9 mouse cellular contexts compared by ENCODE assay signal in the genomic region with DNA sequence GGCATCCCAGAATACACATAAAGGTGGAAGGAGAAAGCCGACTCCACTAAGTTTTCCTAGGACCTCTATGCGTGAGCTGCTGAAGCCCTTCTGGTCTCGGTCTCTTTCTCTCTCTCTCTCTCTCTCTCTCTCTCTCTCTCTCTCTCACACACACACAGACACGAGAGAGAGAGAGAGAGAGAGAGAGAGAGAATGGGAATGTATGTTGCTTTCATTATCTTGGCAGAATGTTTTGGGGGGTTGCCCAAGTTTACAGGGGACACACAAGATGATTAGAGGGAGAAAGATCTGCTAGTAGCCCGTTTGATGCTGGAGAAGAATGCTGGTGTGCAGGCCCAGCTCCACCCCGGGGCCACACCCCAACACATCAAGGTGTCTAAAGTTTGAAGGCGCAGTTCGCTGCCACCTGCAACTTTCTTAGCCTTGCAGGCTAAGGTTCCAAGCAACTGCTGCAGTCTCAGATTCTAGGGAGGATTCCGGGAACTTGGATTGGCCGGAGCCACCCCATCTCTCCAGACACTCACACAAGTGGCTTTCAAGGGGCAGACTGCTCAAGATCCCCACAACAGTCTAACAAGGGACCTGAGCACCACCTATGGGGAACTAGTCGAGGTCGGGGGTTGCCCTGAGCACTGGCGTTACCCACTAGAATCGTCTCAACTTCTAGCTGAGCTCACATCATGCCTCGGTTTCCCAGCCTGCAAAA. TPM values are rescaled to one million over a fixed set of nuclear protein-coding genes. Genes with fewer than 3 reads are reported as not detected.
DNase-seq lines count a peak whose midpoint lies in the region; ATAC-seq and TF ChIP-seq lines count a peak whose summit lies in the region.
"Had no signal": no experiment of that assay in that cellular context is flagged by ENCODE, and none has a peak within 500 bp of the region (broad histone marks: within the 10 kb centered on the region; RNA-seq: fewer than 3 reads in every experiment).

No protein-coding gene starts in this region.

- WGBS in embryonic facial prominence, embryonic 14.5 days: 9% methylated on average over 13 of the region's 15 CpGs
- 14% methylated on average over 15 of the region's 15 CpGs for WGBS in limb, embryonic 11.5 days
- WGBS in small intestine, adult 2 months: 2% methylated on average over 15 of the region's 15 CpGs

- peak overlapping the region; percentile 85 for H3K4me3 ChIP-seq in embryonic facial prominence, embryonic 14.5 days (ENCODE audit: low read depth, low read length)
- peak overlapping the region; percentile 98 for H3K4me3 ChIP-seq in limb, embryonic 11.5 days (ENCODE audit: low read depth, low read length)
- peak overlapping the region; percentile 83 for H3K4me3 ChIP-seq in small intestine, adult 2 months (ENCODE audit: low read depth, low read length)

- H3K9ac ChIP-seq in embryonic facial prominence, embryonic 14.5 days (ENCODE audit: low read depth, low read length): peak overlapping the region; percentile 91
- peak overlapping the region; percentile 95 for H3K9ac ChIP-seq in limb, embryonic 11.5 days (ENCODE audit: low read length)

- ATAC-seq in embryonic facial prominence, embryonic 14.5 days (ENCODE audit: low read depth): peak; percentile 2; the same call in 1 of the 2 replicates
- ATAC-seq in limb, embryonic 11.5 days (ENCODE audit: insufficient number of reproducible peaks, low FRiP score, low TSS enrichment, low read depth): no peak

- H3K9me3 ChIP-seq in embryonic facial prominence, embryonic 14.5 days (ENCODE audit: control insufficient read depth, low read length): no peaks in the 10 kb centered on the region
- H3K9me3 ChIP-seq in limb, embryonic 11.5 days (ENCODE audit: control insufficient read depth, low read length): peaks cover 3% of the 10 kb centered on the region; the same call in 1 of the 2 replicates

- H3K27me3 ChIP-seq in embryonic facial prominence, embryonic 14.5 days (replicated peaks; ENCODE audit: control insufficient read depth, insufficient read depth, low read length): peaks cover 24% of the 10 kb centered on the region
- peaks cover 23% of the 10 kb centered on the region for H3K27me3 ChIP-seq in limb, embryonic 11.5 days (ENCODE audit: control insufficient read depth, insufficient read depth, low read length)
- H3K27me3 ChIP-seq in small intestine, adult 2 months (ENCODE audit: control insufficient read depth, insufficient read depth, low read length): peaks cover 15% of the 10 kb centered on the region

- TF ChIP-seq CTCF in small intestine, adult 2 months (IDR thresholded peaks at IDR 0.05; ENCODE audit: extremely low read depth, insufficient read length, insufficient replicate concordance, low read depth, low read length): no peak

- peak overlapping the region; percentile 94 for H3K27ac ChIP-seq in embryonic facial prominence, embryonic 14.5 days (replicated peaks; ENCODE audit: low read depth, low read length)
- 0 out of 2 replicates have a peak overlapping the region, but pooled peaks have one; percentile 3 for H3K27ac ChIP-seq in limb, embryonic 11.5 days (replicated peaks; ENCODE audit: low read depth, low read length)
- peak overlapping the region; percentile 74 for H3K27ac ChIP-seq in small intestine, adult 2 months (ENCODE audit: insufficient read depth, low read depth, low read length)

- peak overlapping the region; percentile 94 for H3K4me2 ChIP-seq in embryonic facial prominence, embryonic 14.5 days (ENCODE audit: low read depth, low read length)
- H3K4me2 ChIP-seq in limb, embryonic 11.5 days (ENCODE audit: low read depth, severe bottlenecking): peak overlapping the region; percentile 81

- H3K36me3 ChIP-seq in embryonic facial prominence, embryonic 14.5 days (ENCODE audit: control insufficient read depth, insufficient read depth, low read length): 0 out of 2 replicates have a peak, but pooled peaks cover 8% of the 10 kb centered on the region
- H3K36me3 ChIP-seq in limb, embryonic 11.5 days (ENCODE audit: control insufficient read depth, insufficient read depth, low read length): peaks cover 4% of the 10 kb centered on the region; the same call in 1 of the 2 replicates
- H3K36me3 ChIP-seq in small intestine, adult 2 months (ENCODE audit: control insufficient read depth, insufficient read depth, low read length): no peaks in the 10 kb centered on the region

- peaks cover 20% of the 10 kb centered on the region for H3K4me1 ChIP-seq in embryonic facial prominence, embryonic 14.5 days (ENCODE audit: control insufficient read depth, insufficient read depth, low read length)
- peaks cover 29% of the 10 kb centered on the region for H3K4me1 ChIP-seq in limb, embryonic 11.5 days (ENCODE audit: control insufficient read depth, insufficient read depth, low read length)
- peaks cover 14% of the 10 kb centered on the region for H3K4me1 ChIP-seq in small intestine, adult 2 months (ENCODE audit: control insufficient read depth, insufficient read depth, insufficient read length, low read length)

- DNase-seq in cerebellum, adult 9-11 months: peak; percentile 65
- DNase-seq in cerebellum, adult 11 months: no peak
- DNase-seq in 3T3-L1 (ENCODE audit: low read depth, low spot score): peak; percentile 39
- no peak for DNase-seq in embryonic facial prominence, embryonic 14.5 days (ENCODE audit: low spot score)
- peak; percentile 56 for DNase-seq in limb, embryonic 11.5 days (ENCODE audit: low spot score)
- DNase-seq in left cerebral cortex, adult 18-20 months (ENCODE audit: low spot score in 2 of 2): no peak
- no peak for DNase-seq in ovary, postnatal 10 days (ENCODE audit: low spot score)

- TF ChIP-seq POLR2A in small intestine, adult 2 months (IDR thresholded peaks at IDR 0.05; ENCODE audit: low read depth, low read length): no peak

RNA-seq across cellular contexts. Expression of gene Arid3a, which starts 0.9 kb away (rescaled TPM):
- polyA plus RNA-seq in embryonic facial prominence, embryonic 14.5 days (2014; fragmentation: Nextera tagmentation; extraction: Ambion mirVana): 3.1 and 3.5 TPM in 2 replicates
- 11.8 and 12.9 TPM in 2 replicates for polyA plus RNA-seq in limb, embryonic 11.5 days (2014; fragmentation: Nextera tagmentation; extraction: Ambion mirVana)
- polyA plus RNA-seq in small intestine, adult 2 months (2012; rRNA removed): 10.7 and 23.9 TPM in 2 replicates
- 1 to 10 TPM; 5.6 to 7.2 TPM for total RNA-seq in left cerebral cortex, adult 18-20 months (2021)

RNA-seq across cellular contexts. Expression of gene R3hdm4, which starts 4.9 kb away (rescaled TPM):
- 114 and 124 TPM in 2 replicates for polyA plus RNA-seq in embryonic facial prominence, embryonic 14.5 days (2014; fragmentation: Nextera tagmentation; extraction: Ambion mirVana)
- polyA plus RNA-seq in limb, embryonic 11.5 days (2014; fragmentation: Nextera tagmentation; extraction: Ambion mirVana): 133 and 138 TPM in 2 replicates
- 86.4 and 104 TPM in 2 replicates for polyA plus RNA-seq in small intestine, adult 2 months (2012; rRNA removed)
- total RNA-seq in left cerebral cortex, adult 18-20 months (2021): 100 to 1,000 TPM; 307 to 318 TPM

RNA-seq across cellular contexts. Expression of gene Kiss1r, which starts 9.2 kb away (rescaled TPM):
- polyA plus RNA-seq in embryonic facial prominence, embryonic 14.5 days (2014; fragmentation: Nextera tagmentation; extraction: Ambion mirVana): 0.56 and 0.58 TPM in 2 replicates
- polyA plus RNA-seq in limb, embryonic 11.5 days (2014; fragmentation: Nextera tagmentation; extraction: Ambion mirVana): 0.21 and 0.34 TPM in 2 replicates
- 3.0 and 5.9 TPM in 2 replicates for polyA plus RNA-seq in small intestine, adult 2 months (2012; rRNA removed)
- total RNA-seq in left cerebral cortex, adult 18-20 months (2021): 10 to 100 TPM in 1 of 2 experiments, 1 to 10 TPM in 1; 5.3 to 10.3 TPM

RNA-seq across cellular contexts. Expression of gene Gm26602, which starts 15.3 kb away (rescaled TPM):
- 4.1 and 6.7 TPM in 2 replicates for polyA plus RNA-seq in embryonic facial prominence, embryonic 14.5 days (2014; fragmentation: Nextera tagmentation; extraction: Ambion mirVana)
- 6.7 TPM in 1 of 2 replicates, not detected in the other for polyA plus RNA-seq in limb, embryonic 11.5 days (2014; fragmentation: Nextera tagmentation; extraction: Ambion mirVana)
- polyA plus RNA-seq in small intestine, adult 2 months (2012; rRNA removed): not detected in 2 replicates
- not detected for total RNA-seq in left cerebral cortex, adult 18-20 months (2021)
- polyA plus RNA-seq: large intestine, adult 2 months had no signal

RNA-seq across cellular contexts. Expression of gene Med16, which starts 17.2 kb away (rescaled TPM):
- polyA plus RNA-seq in embryonic facial prominence, embryonic 14.5 days (2014; fragmentation: Nextera tagmentation; extraction: Ambion mirVana): 33.7 and 40.2 TPM in 2 replicates
- polyA plus RNA-seq in limb, embryonic 11.5 days (2014; fragmentation: Nextera tagmentation; extraction: Ambion mirVana): 43.1 and 43.8 TPM in 2 replicates
- polyA plus RNA-seq in small intestine, adult 2 months (2012; rRNA removed): 34.8 and 58.1 TPM in 2 replicates
- 10 to 100 TPM; 48.6 to 63.7 TPM for total RNA-seq in left cerebral cortex, adult 18-20 months (2021)

Comparison
In these comparisons a context has a peak if more than half of its experiments do, and no peak if none do; other contexts are left out.
1. DNase-seq: peak in cerebellum, adult 9-11 months (single experiment), 3T3-L1 (single experiment) and limb, embryonic 11.5 days (single experiment); none in cerebellum, adult 11 months (single experiment), embryonic facial prominence, embryonic 14.5 days (single experiment), left cerebral cortex, adult 18-20 months (0 of 2) and ovary, postnatal 10 days (single experiment).
2. H3K27ac ChIP-seq: peak in every context shown above with its lines; median percentile 94 in embryonic facial prominence, embryonic 14.5 days; 74 in small intestine, adult 2 months; 3 in limb, embryonic 11.5 days.
3. Peak in every context shown above with its lines, with median percentiles within 50 percentile points of each other: H3K4me3 ChIP-seq.